Mouse (Mus musculus) large intestine, adult 2 months (tissue): ENCODE measurements around the gene Cflar. TPM values are rescaled to one million over a fixed set of nuclear protein-coding genes. Genes with fewer than 3 reads are reported as not detected.

Experiments
- DNase-seq: peaks from one replicate; pipeline ENCODE4 v3.0.0-alpha.2; 2012; ENCODE audit warnings: low read depth, low spot score
- WGBS: fragments of 180-500 bp; shearing (Covaris S2); methylation state at CpG from one replicate; pipeline ENCODE4 v1.1.7; 2018; 5-methylcytosine and 5-hydroxymethylcytosine counted together
- polyA plus RNA-seq: library from polyadenylated mRNA; depleted of rRNA; stranded (reverse); fragments of >200 nt; gene quantifications from 2 replicates; pipeline ENCODE4 v1.2.3, GENCODE M21; 2012

The Cflar gene
- polyA plus RNA-seq, 1 experiment = 29.0 TPM

GRCm38 (mm10) chr1:58710711-58711364 is 470 bp upstream of the Cflar start:
- WGBS = 8% methylated on average over 10 of the region's 10 CpGs
- DNase-seq = no peak

DNA sequence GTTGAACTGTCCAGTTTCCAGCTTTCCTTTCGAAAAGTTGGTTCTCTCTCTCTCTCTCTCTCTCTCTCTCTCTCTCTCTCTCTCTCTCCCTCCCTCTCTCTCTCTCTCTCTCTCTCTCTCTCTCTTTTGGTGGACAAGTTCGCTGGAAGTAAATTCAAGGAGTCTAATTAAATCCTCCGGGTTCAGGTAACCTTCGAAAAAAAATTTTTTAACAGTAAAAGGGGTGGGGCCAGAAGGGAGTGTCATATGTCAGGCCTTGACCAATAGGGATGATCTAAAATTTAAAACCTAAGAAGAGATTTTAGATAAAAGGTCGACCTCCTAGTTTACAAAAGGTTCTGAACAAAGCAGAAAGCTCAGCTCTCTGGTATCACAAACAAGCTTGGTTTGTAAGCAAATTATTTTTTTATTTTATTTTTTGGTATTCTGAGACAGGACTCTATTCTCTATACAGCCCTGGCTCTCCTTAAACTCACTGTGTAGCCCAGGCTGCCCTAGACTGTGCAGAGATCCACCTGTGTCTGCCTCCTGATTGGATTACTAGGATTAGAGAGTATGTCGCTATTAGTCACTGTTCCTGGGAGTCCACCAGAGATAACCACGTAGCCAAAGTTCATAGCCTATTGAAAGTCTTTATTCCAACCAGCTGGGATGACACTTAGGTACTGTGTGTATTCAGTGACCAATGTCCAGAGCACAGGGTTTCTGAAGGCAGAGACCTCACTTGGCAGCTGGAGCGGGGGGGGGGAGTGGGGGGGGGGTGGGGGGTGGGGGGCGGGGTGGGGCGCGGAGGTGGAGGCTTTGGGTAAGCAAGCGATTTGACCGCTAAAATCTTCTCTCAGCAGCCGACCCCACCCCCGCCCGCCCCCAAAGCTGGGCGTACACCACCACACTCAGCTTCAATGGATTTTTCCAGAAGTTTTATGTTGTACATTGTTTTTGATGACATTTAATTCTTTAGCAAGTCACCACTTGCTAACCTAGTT is 1.1 kb downstream of the Cflar start:
- peak; percentile 72 for DNase-seq
- WGBS = 4% methylated on average over 17 of the region's 17 CpGs

- 2% methylated on average over 31 of the region's 31 CpGs for WGBS
- DNase-seq = no peak
These were observed 2.0 kb downstream of the Cflar start for GRCm38 (mm10) chr1:58713081-58713892.

DNA sequence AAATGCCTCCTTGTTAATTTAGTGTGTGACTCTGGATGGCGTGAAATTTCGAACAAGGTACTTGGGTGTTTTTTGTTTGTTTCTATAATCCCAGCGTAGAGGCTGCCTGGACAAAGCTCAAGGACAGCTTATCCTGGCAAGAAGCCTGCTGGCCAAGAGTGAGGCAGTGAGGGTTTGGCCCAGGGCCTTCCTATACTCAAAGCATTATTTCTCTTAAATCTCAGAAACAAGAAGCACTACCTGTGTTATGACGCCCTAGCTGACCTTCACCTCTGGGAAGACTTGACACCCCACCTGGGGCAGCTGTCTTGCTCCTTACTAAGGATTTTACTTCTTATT is 2.6 kb downstream of the Cflar start:
- no peak for DNase-seq
- 3% methylated on average over 4 of the region's 4 CpGs for WGBS

- WGBS = 12% methylated on average over 1 of the region's 1 CpGs
- no peak for DNase-seq
These were observed 3.1 kb downstream of the Cflar start for GRCm38 (mm10) chr1:58714361-58714760.

GRCm38 (mm10) chr1:58715536-58715935 is 4.2 kb downstream of the Cflar start:
- DNase-seq = no peak

- DNase-seq = no peak
- 26% methylated on average over 7 of the region's 7 CpGs for WGBS
These were observed 5.0 kb downstream of the Cflar start for GRCm38 (mm10) chr1:58716162-58716882.

DNA sequence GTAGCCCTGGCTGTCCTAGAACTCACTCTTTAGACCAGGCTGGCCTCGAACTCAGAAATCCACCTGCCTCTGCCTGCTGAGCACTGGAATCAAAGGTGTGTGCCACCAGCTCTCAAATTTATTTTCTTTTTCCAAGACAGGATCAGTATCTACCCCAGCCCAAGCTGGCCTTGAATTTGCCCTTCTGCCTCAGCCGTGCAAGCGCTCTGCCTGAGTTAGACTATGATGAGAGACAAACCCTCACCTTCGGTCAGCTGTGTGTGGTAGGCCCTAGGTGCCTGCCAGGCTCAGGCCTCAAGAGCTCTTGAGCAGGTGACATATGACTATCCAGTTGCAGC is 5.5 kb downstream of the Cflar start:
- 84% methylated on average over 4 of the region's 4 CpGs for WGBS
- no peak for DNase-seq

- WGBS = 83% methylated on average over 8 of the region's 8 CpGs
- DNase-seq = no peak
These were observed 6.4 kb downstream of the Cflar start for GRCm38 (mm10) chr1:58717589-58718270.

- DNase-seq = no peak
- 78% methylated on average over 7 of the region's 7 CpGs for WGBS
These were observed 8.1 kb downstream of the Cflar start for GRCm38 (mm10) chr1:58719356-58719945.

DNA sequence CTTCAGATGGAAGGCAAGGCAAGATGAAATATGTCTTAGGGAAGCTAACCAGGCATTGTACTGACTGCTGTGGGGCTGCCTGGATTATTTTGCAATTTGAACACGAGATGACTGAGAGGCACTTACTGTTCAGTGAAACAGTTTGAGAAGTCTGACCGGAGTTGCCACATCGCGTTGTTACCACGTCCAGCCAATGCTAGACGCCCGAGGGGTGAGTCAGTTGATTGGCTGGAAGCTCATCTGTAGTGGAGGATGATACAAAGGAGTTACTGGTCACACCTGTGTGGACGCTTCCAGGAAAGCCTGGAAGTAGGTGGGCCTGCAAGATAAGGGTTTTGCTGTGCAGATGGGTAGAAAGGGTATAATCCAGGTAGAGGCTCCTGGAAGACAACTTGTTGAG is 8.8 kb downstream of the Cflar start:
- WGBS = 78% methylated on average over 8 of the region's 8 CpGs
- DNase-seq = no peak

GRCm38 (mm10) chr1:58720988-58721387 is 9.7 kb downstream of the Cflar start:
- WGBS = 74% methylated on average over 4 of the region's 4 CpGs
- DNase-seq = no peak

DNA sequence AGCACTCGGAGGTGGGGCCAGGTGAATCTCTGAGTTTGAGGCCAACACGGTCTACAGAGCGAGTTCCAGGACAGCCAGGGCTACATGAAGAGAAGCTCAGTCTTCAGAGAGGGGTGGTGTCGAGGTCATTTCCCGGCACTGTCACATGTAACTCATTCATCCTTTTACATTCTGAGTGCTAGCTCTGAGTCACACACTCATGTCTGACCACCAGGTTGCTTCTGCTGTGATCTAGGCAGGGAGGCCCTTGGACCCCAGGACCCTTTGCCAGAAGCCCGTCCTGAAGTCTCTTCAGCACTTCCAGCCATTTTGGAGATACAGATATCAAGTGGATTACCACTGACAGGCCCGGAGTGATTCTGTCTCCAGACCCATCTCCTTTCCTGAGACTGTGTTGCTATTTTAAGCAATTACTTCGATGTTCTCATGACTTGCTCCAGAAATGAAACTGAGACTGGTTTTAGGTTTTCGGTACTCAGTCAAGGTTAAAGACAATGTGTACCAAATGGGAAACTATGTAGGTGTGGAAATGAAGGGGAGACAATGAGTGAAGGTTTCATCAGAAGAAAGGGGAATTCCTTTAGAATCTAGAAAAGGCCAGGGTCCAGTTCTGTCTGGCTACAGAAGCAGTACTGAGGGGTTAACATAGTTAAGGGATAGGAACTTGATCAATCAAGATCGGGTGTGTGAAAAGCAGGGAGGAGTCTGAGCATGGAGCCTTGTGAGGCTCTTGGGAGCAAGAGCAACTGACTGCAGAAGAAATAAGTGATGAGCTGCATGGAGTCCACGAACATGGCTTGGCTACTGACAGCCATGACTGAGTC is 11.0 kb downstream of the Cflar start:
- 76% methylated on average over 11 of the region's 11 CpGs for WGBS

DNA sequence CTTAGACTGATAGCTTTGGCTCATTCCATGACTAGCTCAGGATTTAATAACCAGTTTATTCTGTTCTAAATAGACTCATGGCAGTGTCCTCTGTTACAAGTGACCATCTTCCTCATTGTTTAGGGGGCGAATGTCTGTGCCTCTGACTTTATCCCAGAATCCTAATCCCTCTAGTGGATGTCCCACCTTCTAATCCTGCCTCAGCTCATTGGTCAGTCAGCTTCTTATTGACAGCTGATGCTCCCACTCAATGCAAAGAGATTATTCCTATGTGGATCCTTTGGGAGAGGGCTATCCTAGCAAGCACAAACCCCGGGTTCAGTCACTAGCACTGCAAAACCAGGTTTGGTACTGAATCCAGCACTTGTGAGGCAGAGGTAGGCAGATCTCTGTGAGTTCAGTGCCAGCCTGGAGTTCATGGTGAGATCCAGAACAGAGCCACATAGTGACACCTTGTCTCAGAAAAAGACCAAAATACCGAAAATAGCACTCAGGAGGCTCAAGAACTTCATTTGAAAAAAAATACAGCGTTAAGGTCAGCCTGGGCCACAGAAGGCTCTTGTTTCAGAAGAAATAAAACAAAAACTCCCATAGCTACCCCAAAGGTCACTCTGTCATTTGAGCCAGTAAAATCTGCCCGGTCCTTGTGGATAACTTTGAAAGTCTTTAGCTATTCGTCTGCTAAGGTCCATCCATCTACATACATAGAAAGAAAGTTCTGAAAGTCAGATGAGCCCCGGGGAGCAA is 11.9 kb downstream of the Cflar start:
- 69% methylated on average over 7 of the region's 7 CpGs for WGBS
- no peak for DNase-seq

More for the DNA sequence above, 11.0 kb downstream of the Cflar start:
- no peak for DNase-seq

DNA sequence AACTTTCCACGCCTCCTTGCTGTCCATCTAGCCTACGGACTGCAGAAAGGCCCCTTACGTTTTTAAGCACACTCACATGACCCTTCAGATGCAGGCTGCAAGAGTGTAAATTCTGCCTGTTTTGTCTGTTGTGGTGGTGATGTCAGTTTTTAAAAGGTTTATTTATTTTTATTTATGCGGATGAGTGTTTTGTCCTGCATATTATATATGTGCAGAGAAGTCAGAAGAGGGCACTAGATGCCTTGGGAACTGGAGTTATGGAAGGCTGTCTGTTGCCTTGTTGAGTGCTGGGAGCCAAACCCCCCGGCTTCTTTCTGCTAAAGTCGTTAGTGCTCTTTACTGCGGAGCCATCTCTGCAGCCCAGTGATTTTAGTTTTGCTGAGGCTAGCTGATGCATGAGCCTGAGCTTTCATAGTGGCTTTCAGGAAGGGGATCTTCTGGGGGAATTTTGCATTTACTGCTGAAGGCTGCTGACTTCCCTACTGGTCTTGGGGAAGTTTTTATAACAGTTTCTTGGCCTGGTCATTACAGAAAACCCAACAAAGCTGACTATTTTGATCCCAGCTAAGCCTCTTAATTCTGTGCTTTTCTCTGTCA is 12.6 kb downstream of the Cflar start:
- WGBS = 66% methylated on average over 7 of the region's 7 CpGs
- DNase-seq = no peak

DNA sequence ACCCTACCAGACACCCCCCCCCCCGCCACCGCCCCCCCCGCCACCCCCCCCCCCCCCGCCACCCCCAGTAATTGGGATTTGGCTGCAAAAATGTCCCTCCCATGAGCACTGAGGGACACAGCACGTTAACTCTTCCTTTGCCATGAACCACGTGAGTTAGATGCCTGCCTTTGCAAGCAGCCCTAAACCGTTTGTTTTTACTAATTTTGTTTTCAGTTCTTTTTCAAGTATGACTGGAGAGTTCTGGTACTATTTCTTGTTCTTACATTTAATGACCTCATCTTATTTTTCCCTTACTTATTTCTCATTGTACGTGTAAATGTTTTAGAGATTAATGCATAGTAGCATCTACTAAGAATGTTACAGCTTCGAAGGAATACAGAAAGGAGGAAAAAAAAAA is 13.2 kb downstream of the Cflar start:
- no peak for DNase-seq
- 67% methylated on average over 6 of the region's 9 CpGs for WGBS

DNA sequence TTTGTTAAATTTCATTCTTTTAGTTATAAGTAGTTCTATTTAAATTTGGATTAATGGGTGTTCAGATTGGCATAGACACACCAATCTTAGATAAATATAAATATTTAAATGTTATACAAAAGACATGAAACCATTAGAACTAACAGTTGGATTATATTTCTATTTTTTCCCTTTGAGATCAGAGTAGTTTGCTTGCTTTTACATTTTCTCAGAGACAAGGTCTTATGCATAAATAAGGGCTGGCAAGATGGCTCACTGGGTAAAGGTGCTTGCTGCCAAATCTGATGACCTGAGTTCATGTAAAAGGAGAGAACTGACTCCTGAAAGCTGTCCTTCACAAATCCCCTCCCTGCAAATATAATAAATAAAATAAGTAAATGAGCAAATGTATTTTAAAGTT is 13.8 kb downstream of the Cflar start:
- DNase-seq = no peak
